Mouse (Mus musculus) embryonic facial prominence, embryonic 13.5 days (tissue): Measurements from ENCODE around the gene Ints6l. TPM values are rescaled to one million over a fixed set of nuclear protein-coding genes. Genes with fewer than 3 reads are reported as not detected.
"Not testable (repeated sequence)": the region's sequence is repeated elsewhere in the genome, so short reads cannot be mapped to it uniquely, and the experiment has no call there.

ENCODE experiments used
- ATAC-seq: fragments of 200-750 bp; cut with Nextera tagmentation; 2 replicates; pipeline ENCODE4 v1.8.0; 2017; ENCODE audit warnings: low read depth; ENCODE audit not compliant: insufficient number of reproducible peaks, insufficient read depth, low FRiP score, low TSS enrichment
- H3K27ac ChIP-seq: fragments of 300-500 bp; sonication (generic); 2 replicates; pipeline ENCODE4 v1.5.1; 2015; ENCODE audit warnings: moderate library complexity, mild to moderate bottlenecking, inconsistent platforms
- H3K27me3 ChIP-seq: fragments of 300-500 bp; sonication (generic); 2 replicates; pipeline ENCODE4 v1.6.1; 2015; ENCODE audit warnings: mild to moderate bottlenecking, inconsistent platforms
- H3K36me3 ChIP-seq: fragments of 300-500 bp; sonication (generic); 2 replicates; pipeline ENCODE4 v1.6.1; 2015; ENCODE audit warnings: mild to moderate bottlenecking, inconsistent platforms
- H3K4me1 ChIP-seq: fragments of 300-500 bp; sonication (generic); 2 replicates; pipeline ENCODE4 v1.6.1; 2015; ENCODE audit warnings: inconsistent platforms
- H3K4me2 ChIP-seq: fragments of 300-500 bp; sonication (generic); 2 replicates; pipeline ENCODE4 v1.6.1; 2015; ENCODE audit warnings: moderate library complexity, mild to moderate bottlenecking, inconsistent platforms
- H3K4me3 ChIP-seq: fragments of 300-500 bp; sonication (generic); 2 replicates; pipeline ENCODE4 v1.5.1; 2015; ENCODE audit warnings: mild to moderate bottlenecking, inconsistent platforms
- H3K9ac ChIP-seq: fragments of 300-500 bp; sonication (generic); 2 replicates; pipeline ENCODE4 v1.6.1; 2015; ENCODE audit warnings: mild to moderate bottlenecking, inconsistent platforms
- H3K9me3 ChIP-seq: fragments of 300-500 bp; sonication (generic); 2 replicates; pipeline ENCODE4 v1.6.1; 2016; ENCODE audit warnings: inconsistent platforms
- WGBS: fragments of 180-500 bp; shearing (Covaris S2); methylation state at CpG from one replicate; pipeline ENCODE4 v1.1.7; 2015; ENCODE audit warnings: mixed read lengths; 5-methylcytosine and 5-hydroxymethylcytosine counted together
- polyA plus RNA-seq: library from polyadenylated mRNA; unstranded; fragments of >200 nt; fragmentation: Nextera tagmentation; extraction: Ambion mirVana; gene quantifications from 2 replicates; pipeline ENCODE4 v1.2.1, GENCODE M21; 2015

Gene Ints6l
- polyA plus RNA-seq, 1 experiment from 2014 or later: 24.6 TPM

DNA sequence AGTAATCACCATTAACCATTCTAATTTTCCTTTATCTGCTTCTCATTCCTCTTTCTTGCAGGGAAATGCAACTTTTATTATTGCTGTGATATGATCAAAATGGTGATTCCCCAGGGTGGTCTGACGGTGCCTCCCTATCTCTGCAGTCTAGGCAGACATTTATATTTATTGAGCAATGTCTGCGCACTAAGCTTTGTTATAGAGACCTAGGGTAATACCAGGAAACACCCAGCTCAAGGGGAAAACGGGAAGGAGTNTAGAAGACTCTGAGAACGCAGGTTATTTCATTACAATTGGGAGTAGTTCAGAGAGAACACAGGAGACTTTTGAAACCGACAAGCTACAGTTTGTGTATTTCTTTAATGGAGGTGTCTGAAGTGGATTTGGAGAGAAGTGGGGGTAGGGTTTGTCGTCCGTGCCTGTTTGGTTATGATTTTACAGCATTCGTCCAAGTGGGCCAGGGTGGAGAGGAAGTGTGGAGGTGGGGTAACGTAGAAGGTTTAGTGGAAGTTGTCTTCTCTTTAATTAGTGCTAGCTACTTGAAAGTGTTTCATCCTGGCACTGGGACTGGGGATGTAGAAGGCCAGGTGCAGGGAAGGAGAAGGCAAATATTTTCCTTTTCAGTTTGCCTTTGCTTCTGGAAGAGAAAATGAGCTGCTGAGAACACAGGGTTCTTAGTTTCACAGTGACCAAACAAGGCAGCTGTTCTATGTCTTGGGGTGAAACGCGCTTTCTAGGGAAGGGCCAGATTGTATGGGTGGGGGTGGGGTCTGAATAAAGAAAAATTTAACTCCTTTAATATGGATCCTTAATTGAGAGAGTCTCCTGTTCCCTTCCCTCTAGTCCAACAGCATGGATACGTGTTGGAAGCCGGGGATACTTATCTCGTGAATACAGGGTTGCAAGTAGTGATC, 7.6 kb downstream of the Ints6l start:
- Histone ChIP-seq H3K4me2 (no peak overlapping the region), H3K27ac (no peak overlapping the region)
- WGBS: 67% methylated on average over 14 of the region's 14 CpGs

DNA sequence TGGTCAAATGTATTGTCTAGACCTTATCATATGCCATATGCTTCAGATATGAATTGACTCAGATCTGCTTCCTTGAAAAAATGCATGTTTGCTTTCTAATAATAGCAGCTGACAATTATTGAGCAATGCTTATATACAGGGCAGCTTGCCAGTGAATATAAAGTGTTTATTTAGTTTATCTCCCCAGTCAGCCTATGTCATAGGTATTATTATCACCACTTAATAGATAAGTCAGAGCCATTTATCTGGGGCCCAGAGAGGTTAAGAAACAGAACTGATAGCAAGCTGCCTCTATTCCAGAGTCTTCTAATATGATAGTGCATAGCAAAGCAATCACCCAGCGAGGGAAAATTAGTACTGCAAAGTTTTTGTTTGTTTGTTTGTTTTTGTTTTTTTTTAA, 10.2 kb downstream of the Ints6l start:
- WGBS: 83% methylated on average over 1 of the region's 1 CpGs

More for the DNA sequence above, 7.6 kb downstream of the Ints6l start:
- H3K9ac ChIP-seq: no peak overlapping the region
- no peaks in the 10 kb centered on the region for H3K27me3 ChIP-seq
- H3K36me3 ChIP-seq: no peaks in the 10 kb centered on the region
- H3K9me3 ChIP-seq: no peaks in the 10 kb centered on the region
- no peak for ATAC-seq
- H3K4me3 ChIP-seq: no peak overlapping the region
- no peaks in the 10 kb centered on the region for H3K4me1 ChIP-seq

DNA sequence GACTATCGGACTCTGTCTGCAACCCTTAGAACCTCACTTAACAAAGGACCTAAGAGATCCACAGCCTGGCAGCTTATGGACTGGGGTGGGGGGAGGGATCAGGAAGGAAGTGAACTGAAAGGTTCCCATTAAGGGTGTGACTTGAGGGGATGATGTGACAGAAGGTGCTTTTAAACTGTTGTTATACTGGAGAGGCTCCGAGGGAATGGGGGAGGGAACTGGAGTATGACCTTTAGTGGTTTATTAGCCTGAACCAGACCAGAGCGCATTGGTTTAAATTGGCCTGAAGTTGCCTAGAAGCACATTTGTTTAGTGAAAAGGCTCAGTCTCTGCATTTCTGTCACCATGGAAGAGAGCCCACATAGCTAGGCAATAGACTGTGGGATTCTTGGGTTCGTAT, 13.0 kb downstream of the Ints6l start:
- H3K27ac ChIP-seq: no peak overlapping the region
- ATAC-seq: no peak
- no peaks in the 10 kb centered on the region for H3K9me3 ChIP-seq

More for the DNA sequence above, 10.2 kb downstream of the Ints6l start:
- ATAC-seq: no peak
- H3K27ac ChIP-seq: no peak overlapping the region
- no peak overlapping the region for H3K4me3 ChIP-seq
- no peak overlapping the region for H3K9ac ChIP-seq
- no peak overlapping the region for H3K4me2 ChIP-seq
- H3K27me3 ChIP-seq: no peaks in the 10 kb centered on the region
- H3K36me3 ChIP-seq: no peaks in the 10 kb centered on the region
- no peaks in the 10 kb centered on the region for H3K9me3 ChIP-seq
- no peaks in the 10 kb centered on the region for H3K4me1 ChIP-seq

DNA sequence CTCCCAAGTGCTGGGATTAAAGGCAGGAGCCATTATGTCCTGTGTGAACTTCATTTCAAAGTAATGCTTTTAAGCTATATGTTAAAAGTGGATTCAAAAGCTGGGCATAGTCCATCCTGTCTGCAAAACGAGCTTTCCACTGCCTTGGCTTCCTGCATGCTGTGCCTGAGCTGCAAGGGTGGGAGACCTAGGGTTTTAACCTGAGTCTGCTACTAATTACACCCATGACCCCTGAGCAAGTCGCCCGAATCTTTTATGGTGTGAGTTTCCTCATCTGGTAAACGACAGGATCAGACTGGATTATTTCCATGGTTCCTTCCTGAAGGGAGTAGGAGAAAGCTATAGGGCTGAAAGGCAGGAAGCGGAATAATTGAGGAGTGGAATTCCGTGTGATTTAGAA, 13.8 kb downstream of the Ints6l start:
- no peak overlapping the region for H3K9ac ChIP-seq
- H3K4me2 ChIP-seq: no peak overlapping the region
- H3K27ac ChIP-seq: no peak overlapping the region
- H3K4me3 ChIP-seq: no peak overlapping the region
- no peaks in the 10 kb centered on the region for H3K27me3 ChIP-seq
- ATAC-seq: no peak
- no peaks in the 10 kb centered on the region for H3K9me3 ChIP-seq
- no peaks in the 10 kb centered on the region for H3K4me1 ChIP-seq
- no peaks in the 10 kb centered on the region for H3K36me3 ChIP-seq
- 36% methylated on average over 6 of the region's 6 CpGs for WGBS

More for the DNA sequence above, 13.0 kb downstream of the Ints6l start:
- no peak overlapping the region for H3K4me3 ChIP-seq
- no peak overlapping the region for H3K4me2 ChIP-seq
- H3K36me3 ChIP-seq: no peaks in the 10 kb centered on the region
- no peak overlapping the region for H3K9ac ChIP-seq
- no peaks in the 10 kb centered on the region for H3K4me1 ChIP-seq
- WGBS: 54% methylated on average over 4 of the region's 4 CpGs
- H3K27me3 ChIP-seq: no peaks in the 10 kb centered on the region

DNA sequence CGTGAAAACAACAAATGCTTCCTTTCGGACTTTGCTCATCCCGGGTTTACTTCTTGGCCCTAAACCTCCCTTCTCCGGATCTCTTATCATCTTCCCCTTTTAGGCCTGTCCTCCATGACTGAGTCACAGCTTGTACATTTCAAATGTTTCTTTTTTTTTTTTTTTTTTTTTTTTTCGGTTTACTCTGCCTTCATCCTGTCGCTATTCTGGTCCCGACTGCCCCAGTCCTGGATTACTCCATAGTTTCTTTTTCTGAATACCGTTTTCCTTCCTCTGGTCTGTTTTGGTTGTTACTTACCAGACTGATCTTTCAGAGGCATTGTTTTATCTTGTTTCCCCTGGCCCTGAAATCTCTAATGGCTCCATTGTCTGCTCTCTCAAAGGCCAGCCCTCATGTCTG, 19.4 kb downstream of the Ints6l start:
- no peak for ATAC-seq

DNA sequence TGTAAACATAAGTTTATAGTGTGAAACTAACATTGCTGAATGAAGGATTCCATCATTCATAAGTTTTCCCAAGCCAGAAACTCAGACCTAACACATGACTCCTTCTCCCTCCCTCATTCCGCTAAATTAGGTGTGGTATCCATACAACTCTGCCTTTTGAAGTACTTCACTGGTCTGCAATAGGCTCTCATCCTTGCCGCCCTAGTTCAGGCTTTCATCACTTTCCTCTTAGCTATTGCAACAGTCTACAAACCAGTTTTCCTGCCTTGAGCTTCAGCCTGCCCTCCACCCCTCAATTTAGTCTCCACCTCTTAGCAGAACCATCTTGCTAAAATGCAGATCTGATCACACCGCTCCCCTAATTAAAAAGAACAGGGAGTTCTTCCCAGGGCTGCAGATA, 22.9 kb downstream of the Ints6l start:
- no peak overlapping the region for H3K4me3 ChIP-seq
- no peaks in the 10 kb centered on the region for H3K27me3 ChIP-seq
- H3K36me3 ChIP-seq: no peaks in the 10 kb centered on the region
- no peaks in the 10 kb centered on the region for H3K4me1 ChIP-seq
- no peak overlapping the region for H3K4me2 ChIP-seq
- no peak overlapping the region for H3K27ac ChIP-seq
- no peak overlapping the region for H3K9ac ChIP-seq
- no peaks in the 10 kb centered on the region for H3K9me3 ChIP-seq
- WGBS: 87% methylated on average over 3 of the region's 3 CpGs
- no peak for ATAC-seq

More for the DNA sequence above, 19.4 kb downstream of the Ints6l start:
- H3K4me2 ChIP-seq: no peak overlapping the region
- no peak overlapping the region for H3K27ac ChIP-seq
- H3K4me1 ChIP-seq: no peaks in the 10 kb centered on the region
- no peaks in the 10 kb centered on the region for H3K9me3 ChIP-seq
- 62% methylated on average over 8 of the region's 8 CpGs for WGBS
- H3K4me3 ChIP-seq: no peak overlapping the region
- no peaks in the 10 kb centered on the region for H3K36me3 ChIP-seq
- no peak overlapping the region for H3K9ac ChIP-seq
- H3K27me3 ChIP-seq: no peaks in the 10 kb centered on the region

DNA sequence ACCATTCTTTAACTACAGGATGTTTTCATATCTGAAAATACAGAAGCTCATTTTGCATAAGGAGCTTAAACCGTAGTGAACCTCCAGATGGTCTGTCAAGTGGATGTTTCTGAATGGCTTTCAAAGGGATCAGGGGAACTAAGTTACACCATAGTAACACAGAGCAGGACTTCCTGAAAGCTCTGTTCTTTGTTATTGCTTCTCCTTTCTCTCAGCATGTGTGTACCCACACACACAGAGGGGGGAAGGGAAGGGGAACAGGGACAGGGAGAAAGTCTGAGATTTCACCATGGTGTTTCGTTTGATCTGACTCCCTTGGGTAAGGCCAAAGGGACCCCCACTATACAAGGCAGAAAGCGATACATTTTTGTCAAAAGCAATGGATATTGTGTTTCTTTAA, 27.2 kb downstream of the Ints6l start:
- H3K4me3 ChIP-seq: no peak overlapping the region
- H3K27ac ChIP-seq: no peak overlapping the region
- ATAC-seq: no peak
- 62% methylated on average over 3 of the region's 3 CpGs for WGBS
- no peak overlapping the region for H3K9ac ChIP-seq
- H3K27me3 ChIP-seq: no peaks in the 10 kb centered on the region
- H3K36me3 ChIP-seq: no peaks in the 10 kb centered on the region
- H3K4me2 ChIP-seq: no peak overlapping the region
- no peaks in the 10 kb centered on the region for H3K9me3 ChIP-seq
- no peaks in the 10 kb centered on the region for H3K4me1 ChIP-seq

DNA sequence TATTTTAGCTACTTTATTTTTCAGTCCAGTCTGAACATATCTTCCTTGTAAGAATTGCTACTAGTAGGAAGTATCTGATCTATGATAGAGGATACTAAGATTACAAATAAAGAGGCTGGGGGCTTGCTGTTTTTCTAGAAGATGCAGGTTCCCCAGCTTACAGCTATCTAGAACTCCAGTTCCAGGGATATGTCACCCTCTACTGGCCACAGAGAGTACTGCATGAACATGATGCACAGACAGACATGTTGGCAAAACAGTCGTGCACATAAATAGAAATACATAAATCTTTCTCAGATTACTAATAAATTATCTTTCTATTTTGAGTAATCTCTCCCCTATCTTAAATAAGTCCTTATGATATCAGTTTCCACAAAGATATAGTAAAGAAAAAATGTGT, 35.1 kb downstream of the Ints6l start:
- H3K4me1 ChIP-seq: no peaks in the 10 kb centered on the region
- no peak overlapping the region for H3K9ac ChIP-seq
- no peaks in the 10 kb centered on the region for H3K36me3 ChIP-seq
- no peaks in the 10 kb centered on the region for H3K27me3 ChIP-seq
- no peak for ATAC-seq
- no peak overlapping the region for H3K4me2 ChIP-seq
- no peaks in the 10 kb centered on the region for H3K9me3 ChIP-seq
- no peak overlapping the region for H3K4me3 ChIP-seq
- no peak overlapping the region for H3K27ac ChIP-seq
- WGBS: 26% methylated on average over 1 of the region's 1 CpGs

DNA sequence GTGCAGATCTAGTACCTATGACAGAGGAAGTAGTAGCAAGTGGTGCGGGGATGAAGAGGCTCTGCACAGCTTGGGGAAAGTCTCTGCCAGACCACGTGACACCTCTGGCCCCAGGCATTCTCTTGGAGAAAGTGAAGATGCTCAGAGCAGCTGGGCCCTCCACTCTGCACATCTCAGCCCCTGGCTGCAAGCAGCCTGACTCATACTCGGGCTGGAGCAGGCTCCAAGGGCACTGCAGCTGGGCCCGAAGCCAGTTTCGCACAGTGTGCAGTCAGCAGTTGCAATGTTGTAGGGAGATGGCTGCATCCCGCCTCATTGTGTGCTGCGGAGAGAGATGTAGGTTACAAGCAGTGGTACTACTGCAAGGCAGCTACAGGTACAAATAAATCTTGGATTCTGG, 42.6 kb downstream of the Ints6l start:
- WGBS: 75% methylated on average over 7 of the region's 7 CpGs

DNA sequence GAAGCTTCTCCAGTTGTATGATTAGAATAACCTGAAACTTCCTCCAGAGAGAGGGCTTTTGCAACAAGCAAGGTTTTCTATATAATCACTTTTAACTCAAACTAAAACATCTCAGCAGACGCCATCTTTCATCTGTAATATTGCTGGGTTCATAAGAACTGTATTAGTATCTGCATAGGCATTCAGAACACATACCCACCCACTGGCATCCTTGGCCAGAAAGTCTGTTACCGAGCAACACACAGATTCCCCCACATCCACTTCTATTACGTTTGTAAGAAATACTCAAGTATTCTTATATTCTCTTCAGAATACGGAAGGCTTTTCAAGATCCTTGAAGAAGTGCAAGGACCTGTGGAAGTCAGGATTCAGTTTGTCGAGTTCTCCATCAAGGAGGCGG, 69.8 kb downstream of the Ints6l start, which contains the start of gene Gm10477:
Gene Gm10477 (plus strand): TSS at position 301 of the 400 bp plus-strand sequence.
- H3K27me3 ChIP-seq, ATAC-seq, H3K4me1 ChIP-seq, H3K36me3 ChIP-seq, H3K9ac ChIP-seq, H3K9me3 ChIP-seq, H3K4me3 ChIP-seq, H3K27ac ChIP-seq, H3K4me2 ChIP-seq: not testable (repeated sequence)
- WGBS: 86% methylated on average over 6 of the region's 6 CpGs

More for the DNA sequence above, 42.6 kb downstream of the Ints6l start:
- H3K9ac ChIP-seq: no peak overlapping the region
- no peak overlapping the region for H3K4me2 ChIP-seq
- H3K4me3 ChIP-seq: no peak overlapping the region
- H3K9me3 ChIP-seq: no peaks in the 10 kb centered on the region
- H3K27me3 ChIP-seq: no peaks in the 10 kb centered on the region
- no peak for ATAC-seq
- H3K36me3 ChIP-seq: peaks cover 2% of the 10 kb centered on the region; the same call in 1 of the 2 replicates
- no peak overlapping the region for H3K27ac ChIP-seq
- H3K4me1 ChIP-seq: no peaks in the 10 kb centered on the region

DNA sequence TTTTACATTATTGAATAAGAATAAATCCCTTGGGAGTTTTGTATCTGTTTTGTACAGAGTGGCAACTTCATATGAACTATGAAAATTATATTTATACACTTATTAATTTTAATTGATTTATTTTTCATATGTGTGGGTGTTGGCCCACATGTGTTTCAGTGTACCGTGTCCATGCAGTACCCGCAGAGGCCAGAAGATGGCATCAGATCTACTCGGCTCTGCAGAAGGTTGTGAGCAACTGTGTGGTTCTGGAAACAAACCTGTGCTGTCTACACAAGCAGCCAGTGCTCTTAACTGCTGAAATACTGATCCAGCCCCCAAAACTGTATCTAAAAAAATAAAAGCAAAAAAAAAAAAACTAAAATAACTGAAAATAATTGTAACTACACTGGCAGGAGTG, 76.6 kb downstream of the Ints6l start:
- Histone ChIP-seq H3K4me3 (no peak overlapping the region), H3K4me2 (no peak overlapping the region), H3K36me3 (no peaks in the 10 kb centered on the region), H3K9me3 (no peaks in the 10 kb centered on the region), H3K27ac (no peak overlapping the region), H3K9ac (no peak overlapping the region), H3K4me1 (no peaks in the 10 kb centered on the region), H3K27me3 (no peaks in the 10 kb centered on the region)
- no peak for ATAC-seq
- WGBS: 18% methylated on average over 3 of the region's 3 CpGs

DNA sequence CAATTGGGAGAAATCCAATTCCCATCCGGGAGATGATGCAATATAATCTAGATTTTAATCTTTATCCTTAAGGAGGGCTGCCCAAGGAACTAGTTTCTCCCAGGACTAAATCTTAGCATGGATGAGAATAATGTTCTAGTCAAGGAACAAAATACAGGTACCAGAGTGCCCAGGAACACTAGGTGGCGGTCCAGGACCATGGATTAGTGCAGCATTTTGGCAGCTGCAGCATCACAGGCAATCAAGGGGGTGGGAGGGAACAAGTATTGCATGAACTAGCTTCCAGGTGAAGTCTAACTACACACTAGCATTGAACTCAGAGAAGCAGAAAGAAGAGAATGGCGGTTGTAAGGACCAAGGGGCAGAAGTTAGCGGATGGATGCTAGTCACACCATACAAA, 82.5 kb downstream of the Ints6l start:
- ATAC-seq: no peak
- Histone ChIP-seq H3K4me1 (no peaks in the 10 kb centered on the region), H3K4me3 (no peak overlapping the region), H3K9me3 (no peaks in the 10 kb centered on the region), H3K27ac (no peak overlapping the region), H3K4me2 (no peak overlapping the region), H3K36me3 (no peaks in the 10 kb centered on the region), H3K27me3 (no peaks in the 10 kb centered on the region), H3K9ac (no peak overlapping the region)
- 57% methylated on average over 4 of the region's 4 CpGs for whole genome bisulfite sequencing
